Mouse (Mus musculus) bone marrow macrophage, adult 2 months (primary cell): ENCODE data around the gene Mknk2.

Source experiments
- CTCF ChIP-seq: IDR thresholded peaks from 2 replicates; pipeline ENCODE4 v1.5.1; 2012; ENCODE audit warnings: low read depth, mild to moderate bottlenecking, low read length, moderate library complexity
- POLR2A ChIP-seq: IDR thresholded peaks from 2 replicates; pipeline ENCODE4 v1.6.1; 2012; ENCODE audit warnings: mild to moderate bottlenecking, low read depth, low read length, borderline replicate concordance

- TF ChIP-seq CTCF (no peak), POLR2A (no peak)
These were observed 4.1 kb upstream of the Mknk2 start for GRCm38 (mm10) chr10:80682003-80682402.
